Mouse (Mus musculus) CH12.LX (cell line): ENCODE results near the gene Krt39. TPM values are rescaled to one million over a fixed set of nuclear protein-coding genes. Genes with fewer than 3 reads are reported as not detected.

Experiments
- DNase-seq: peaks from one replicate; pipeline ENCODE4 v3.0.0-alpha.2; 2013; ENCODE audit errors: extremely low read depth
- H3K27ac ChIP-seq: 2 replicates; pipeline ENCODE4 v1.5.1; 2012; ENCODE audit warnings: low read depth, mild to moderate bottlenecking, control low read depth, moderate library complexity; ENCODE audit not compliant: insufficient read depth
- H3K27me3 ChIP-seq: replicated peaks from 2 replicates; pipeline ENCODE3; 2012; ENCODE audit warnings: inconsistent platforms
- H3K36me3 ChIP-seq, 2 experiments: replicated peaks in 1 of 2; 2 replicates each; pipeline versions ENCODE3 to v1.6.1; 2012; ENCODE audit warnings: inconsistent platforms in 1 of 2, low read length in 1 of 2, mild to moderate bottlenecking in 1 of 2, mixed read lengths in 1 of 2, moderate library complexity in 1 of 2; ENCODE audit not compliant: control insufficient read depth in 1 of 2, insufficient read depth in 1 of 2
- H3K4me1 ChIP-seq, 2 experiments: 2 replicates each; pipeline ENCODE4 v1.6.1; 2012; ENCODE audit warnings: inconsistent platforms in 1 of 2, moderate library complexity in 1 of 2; ENCODE audit not compliant: insufficient read depth in 2 of 2, control insufficient read depth in 1 of 2
- H3K4me2 ChIP-seq: 2 replicates; pipeline ENCODE4 v1.6.1; 2012; ENCODE audit warnings: low read depth, mild to moderate bottlenecking, control low read depth; ENCODE audit not compliant: poor library complexity, insufficient read depth, severe bottlenecking
- H3K4me3 ChIP-seq, 3 experiments: fragments of 150-350 bp in 1 of 3; sonication (generic) in 1 of 3; replicated peaks in 1 of 3; 2 replicates each; pipeline versions ENCODE3 to v1.5.1; 2011 to 2012; ENCODE audit warnings: low read depth in 2 of 3, low read length in 2 of 3, mild to moderate bottlenecking in 2 of 3, moderate library complexity in 2 of 3, control low read depth in 1 of 3, improper control_type of control experiment in 1 of 3, inconsistent platforms in 1 of 3, mixed read lengths in 1 of 3; ENCODE audit not compliant: poor library complexity in 1 of 3
- H3K79me2 ChIP-seq: replicated peaks from 2 replicates; pipeline ENCODE4 v1.6.1; 2012; ENCODE audit warnings: mild to moderate bottlenecking, moderate library complexity; ENCODE audit not compliant: control insufficient read depth, poor library complexity, insufficient read depth, severe bottlenecking; ENCODE audit errors: extremely low read depth
- H3K9ac ChIP-seq: 2 replicates; pipeline ENCODE4 v1.6.1; 2012; ENCODE audit warnings: low read depth, mild to moderate bottlenecking, control low read depth, moderate library complexity; ENCODE audit not compliant: insufficient read depth
- H3K9me3 ChIP-seq: replicated peaks from 2 replicates; pipeline ENCODE3; 2012; ENCODE audit warnings: low read length, inconsistent platforms, mixed read lengths
- BHLHE40 ChIP-seq: IDR thresholded peaks from 2 replicates; pipeline ENCODE4 v1.6.1; 2011; ENCODE audit warnings: mild to moderate bottlenecking, low read depth, low read length, improper control_type of control experiment
- CHD1 ChIP-seq: IDR thresholded peaks from 2 replicates; pipeline ENCODE4 v1.6.1; 2012; ENCODE audit warnings: low read depth, low read length, improper control_type of control experiment, inconsistent platforms
- CHD2 ChIP-seq: IDR thresholded peaks from 2 replicates; pipeline ENCODE4 v1.6.1; 2011; ENCODE audit warnings: low read length, improper control_type of control experiment
- CTCF ChIP-seq, 2 experiments: IDR thresholded peaks in 1 of 2; conservative IDR thresholded peaks in 1 of 2; 2 replicates each; pipeline ENCODE4 v1.5.1; 2011 to 2012; ENCODE audit warnings: low read depth in 2 of 2, low read length in 2 of 2, improper control_type of control experiment in 1 of 2, inconsistent platforms in 1 of 2, mild to moderate bottlenecking in 1 of 2, moderate library complexity in 1 of 2
- E2F4 ChIP-seq: IDR thresholded peaks from 2 replicates; pipeline ENCODE4 v1.6.1; 2011; ENCODE audit warnings: low read depth, low read length, improper control_type of control experiment; ENCODE audit not compliant: insufficient replicate concordance
- EP300 ChIP-seq: IDR thresholded peaks from 2 replicates; pipeline ENCODE4 v1.6.1; 2011; ENCODE audit warnings: low read length, improper control_type of control experiment
- ETS1 ChIP-seq: conservative IDR thresholded peaks from 2 replicates; pipeline ENCODE4 v1.6.1; 2012; ENCODE audit warnings: low read depth, mild to moderate bottlenecking, inconsistent platforms, low read length, improper control_type of control experiment, moderate library complexity
- GABPA ChIP-seq: IDR thresholded peaks from 2 replicates; pipeline ENCODE4 v1.6.1; 2012; ENCODE audit warnings: low read depth, low read length, improper control_type of control experiment, inconsistent platforms; ENCODE audit not compliant: insufficient replicate concordance
- HCFC1 ChIP-seq: IDR thresholded peaks from 2 replicates; pipeline ENCODE4 v1.6.1; 2012; ENCODE audit warnings: low read depth, mild to moderate bottlenecking, inconsistent platforms, low read length, improper control_type of control experiment
- IRF4 ChIP-seq: IDR thresholded peaks from 2 replicates; pipeline ENCODE4 v1.6.1; 2014; ENCODE audit warnings: low read depth, mild to moderate bottlenecking, inconsistent platforms, low read length, improper control_type of control experiment
- KAT2A ChIP-seq: IDR thresholded peaks from 2 replicates; pipeline ENCODE4 v1.6.1; 2012; ENCODE audit warnings: low read length, improper control_type of control experiment, inconsistent platforms; ENCODE audit not compliant: insufficient replicate concordance
- MAFK ChIP-seq: IDR thresholded peaks from 2 replicates; pipeline ENCODE4 v1.6.1; 2011; ENCODE audit warnings: low read length, improper control_type of control experiment; ENCODE audit not compliant: insufficient replicate concordance
- MAX ChIP-seq: IDR thresholded peaks from 2 replicates; pipeline ENCODE4 v1.6.1; 2011; ENCODE audit warnings: low read length, improper control_type of control experiment
- MAZ ChIP-seq: IDR thresholded peaks from 2 replicates; pipeline ENCODE4 v1.6.1; 2012; ENCODE audit warnings: low read depth, mild to moderate bottlenecking, inconsistent platforms, low read length, improper control_type of control experiment, moderate library complexity
- MEF2A ChIP-seq: IDR thresholded peaks from 2 replicates; pipeline ENCODE4 v1.6.1; 2014; ENCODE audit warnings: low read depth, mild to moderate bottlenecking, inconsistent platforms, low read length, improper control_type of control experiment, borderline replicate concordance
- MXI1 ChIP-seq: IDR thresholded peaks from 2 replicates; pipeline ENCODE4 v1.6.1; 2011; ENCODE audit warnings: mild to moderate bottlenecking, low read depth, low read length, improper control_type of control experiment
- PAX5 ChIP-seq: IDR thresholded peaks from 2 replicates; pipeline ENCODE4 v1.6.1; 2012; ENCODE audit warnings: low read length, inconsistent platforms, mixed read lengths
- POLR2AphosphoS2 ChIP-seq: IDR thresholded peaks from 2 replicates; pipeline ENCODE4 v1.6.1; 2011; ENCODE audit warnings: low read depth, low read length, improper control_type of control experiment
- SIN3A ChIP-seq: IDR thresholded peaks from 2 replicates; pipeline ENCODE4 v1.6.1; 2012; ENCODE audit warnings: low read length, improper control_type of control experiment, inconsistent platforms
- TCF12 ChIP-seq: IDR thresholded peaks from 2 replicates; pipeline ENCODE4 v1.6.1; 2014; ENCODE audit warnings: low read depth, mild to moderate bottlenecking, inconsistent platforms, low read length, improper control_type of control experiment
- UBTF ChIP-seq: IDR thresholded peaks from 2 replicates; pipeline ENCODE4 v1.6.1; 2012; ENCODE audit warnings: low read depth, mild to moderate bottlenecking, inconsistent platforms, low read length, improper control_type of control experiment, moderate library complexity
- USF1 ChIP-seq: IDR thresholded peaks from 2 replicates; pipeline ENCODE4 v1.6.1; 2014; ENCODE audit warnings: low read depth, mild to moderate bottlenecking, inconsistent platforms, low read length, improper control_type of control experiment
- USF2 ChIP-seq: conservative IDR thresholded peaks from 2 replicates; pipeline ENCODE4 v1.6.1; 2011; ENCODE audit warnings: low read depth, low read length, improper control_type of control experiment
- ZC3H11A ChIP-seq: IDR thresholded peaks from 2 replicates; pipeline ENCODE4 v1.6.1; 2012; ENCODE audit warnings: low read depth, mild to moderate bottlenecking, inconsistent platforms, low read length, improper control_type of control experiment
- ZKSCAN1 ChIP-seq: IDR thresholded peaks from 2 replicates; pipeline ENCODE4 v1.6.1; 2012; ENCODE audit warnings: low read depth, inconsistent platforms, low read length, improper control_type of control experiment, borderline replicate concordance
- ZMIZ1 ChIP-seq: IDR thresholded peaks from 2 replicates; pipeline ENCODE4 v1.6.1; 2012; ENCODE audit warnings: low read depth, mild to moderate bottlenecking, inconsistent platforms, low read length, improper control_type of control experiment
- ZNF384 ChIP-seq: IDR thresholded peaks from 2 replicates; pipeline ENCODE4 v1.6.1; 2012; ENCODE audit warnings: low read depth, low read length, improper control_type of control experiment, inconsistent platforms
- dilution Hi-C: fragments of 300-500 bp; cut with MboI; formaldehyde crosslinking; loops from 2 replicates; pipeline ENCODE4 v1.14.3; 2020; ENCODE audit warnings: low sequenced_read_pairs; ENCODE audit not compliant: extremely low pct_unique_long_range_greater_than_20kb, extremely low pct_ligation_motif_present
- in situ Hi-C: fragments of 300-500 bp; cut with MboI; formaldehyde crosslinking; loops from 3 replicates; pipeline ENCODE4 v1.14.3; 2019; ENCODE audit warnings: low sequenced_read_pairs, low pct_ligation_motif_present, low pct_unique_long_range_greater_than_20kb, mixed read lengths
- polyA plus RNA-seq: library from polyadenylated mRNA; unstranded; fragments of >175 nt; gene quantifications from 2 replicates; pipeline ENCODE4 v1.2.1, GENCODE M21; 2012; ENCODE audit warnings: low read depth; ENCODE audit not compliant: insufficient read length
- total RNA-seq, 2 experiments: library from RNA; depleted of rRNA; stranded (reverse); fragments of 300-350 nt in 1 of 2; fragments of >200 nt in 1 of 2; gene quantifications; 2 replicates each; pipeline ENCODE4 v1.2.3; 2012 to 2014

Gene Krt39
- total and polyA plus RNA-seq, 3 experiments, result not detected

- H3K9ac ChIP-seq, result no peak overlapping the region
- no peaks in the 10 kb centered on the region for H3K4me1 ChIP-seq
- no peak for TF ChIP-seq USF1
- no peak for TF ChIP-seq CHD2
- no peak for TF ChIP-seq GABPA
- no peak for TF ChIP-seq PAX5
- no peak for TF ChIP-seq POLR2AphosphoS2
- no peak for TF ChIP-seq ZC3H11A
- no peak for TF ChIP-seq E2F4
- TF ChIP-seq CTCF (conservative IDR thresholded peaks at IDR 0.05 in 1 of 2, IDR thresholded peaks at IDR 0.05 in 1 of 2; ENCODE audit: low read depth in 2 of 2, low read length in 2 of 2), result no peak
- H3K4me3 ChIP-seq, result no peak overlapping the region
- peaks cover 93% of the 10 kb centered on the region for H3K27me3 ChIP-seq
- no peak overlapping the region for H3K27ac ChIP-seq
- H3K36me3 ChIP-seq, result no peaks in the 10 kb centered on the region
- in situ Hi-C loops, result no loop called here
- no peak for DNase-seq
- H3K4me2 ChIP-seq, result no peak overlapping the region
- H3K79me2 ChIP-seq, result no peaks in the 10 kb centered on the region
- dilution Hi-C loops, result no loop called here
- no peaks in the 10 kb centered on the region for H3K9me3 ChIP-seq
These were observed 31.9 kb downstream of the Krt39 start for GRCm38 (mm10) chr11:99489233-99489632.

GRCm38 (mm10) chr11:99474981-99475380 lies 46.2 kb downstream of the Krt39 start:
- H3K4me3 ChIP-seq, result no peak overlapping the region
- no peaks in the 10 kb centered on the region for H3K79me2 ChIP-seq
- no peak overlapping the region for H3K27ac ChIP-seq
- H3K9ac ChIP-seq, result no peak overlapping the region
- no peak for TF ChIP-seq MAX
- TF ChIP-seq MAZ, result no peak
- TF ChIP-seq HCFC1, result no peak
- H3K4me2 ChIP-seq, result no peak overlapping the region
- peaks cover 89% of the 10 kb centered on the region for H3K27me3 ChIP-seq
- dilution Hi-C loops (no loop called here), in situ Hi-C loops (no loop called here)
- no peaks in the 10 kb centered on the region for H3K9me3 ChIP-seq
- no peaks in the 10 kb centered on the region for H3K36me3 ChIP-seq
- no peak for DNase-seq
- H3K4me1 ChIP-seq, result no peaks in the 10 kb centered on the region

GRCm38 (mm10) chr11:99473433-99473832 lies 47.7 kb downstream of the Krt39 start:
- Histone ChIP-seq H3K79me2 (no peaks in the 10 kb centered on the region), H3K9me3 (no peaks in the 10 kb centered on the region), H3K4me3 (no peak overlapping the region), H3K4me1 (no peaks in the 10 kb centered on the region)
- TF ChIP-seq CHD1, result no peak
- TF ChIP-seq BHLHE40, result no peak
- no peak for TF ChIP-seq ETS1
- TF ChIP-seq EP300, result no peak
- no peak for TF ChIP-seq ZNF384
- no peak for TF ChIP-seq UBTF
- no peak for TF ChIP-seq USF1
- TF ChIP-seq MXI1, result no peak
- no peak for TF ChIP-seq MAFK
- TF ChIP-seq IRF4, result no peak
- TF ChIP-seq SIN3A, result no peak
- no peak for TF ChIP-seq MEF2A
- TF ChIP-seq ZC3H11A, result no peak
- no peak for TF ChIP-seq TCF12
- TF ChIP-seq USF2, result no peak
- no peak for TF ChIP-seq MAZ
- TF ChIP-seq ZKSCAN1, result no peak
- no peak for TF ChIP-seq ZMIZ1
- no peak for TF ChIP-seq POLR2AphosphoS2
- no peak for TF ChIP-seq KAT2A
- TF ChIP-seq, all 38 proteins: peak for 0
- in situ Hi-C loops (no loop called here), dilution Hi-C loops (no loop called here)
- Histone ChIP-seq H3K27me3 (peaks cover 89% of the 10 kb centered on the region), H3K9ac (no peak overlapping the region), H3K4me2 (no peak overlapping the region), H3K27ac (no peak overlapping the region), H3K36me3 (no peaks in the 10 kb centered on the region)
- DNase-seq, result no peak
